Mouse (Mus musculus) bone marrow, adult 2 months (tissue): Measurements from ENCODE around the gene Pkd1.

Experiments used
- CTCF ChIP-seq: fragments of 200-500 bp; IDR thresholded peaks from 2 replicates; pipeline ENCODE4 v1.5.1; 2011; ENCODE audit warnings: low read length, control low read depth; ENCODE audit not compliant: control insufficient read depth, insufficient read depth
- POLR2A ChIP-seq: fragments of 200-500 bp; IDR thresholded peaks from 2 replicates; pipeline ENCODE4 v1.6.1; 2011; ENCODE audit warnings: low read depth, mild to moderate bottlenecking, control low read depth, low read length, borderline replicate concordance; ENCODE audit not compliant: control insufficient read depth

DNA sequence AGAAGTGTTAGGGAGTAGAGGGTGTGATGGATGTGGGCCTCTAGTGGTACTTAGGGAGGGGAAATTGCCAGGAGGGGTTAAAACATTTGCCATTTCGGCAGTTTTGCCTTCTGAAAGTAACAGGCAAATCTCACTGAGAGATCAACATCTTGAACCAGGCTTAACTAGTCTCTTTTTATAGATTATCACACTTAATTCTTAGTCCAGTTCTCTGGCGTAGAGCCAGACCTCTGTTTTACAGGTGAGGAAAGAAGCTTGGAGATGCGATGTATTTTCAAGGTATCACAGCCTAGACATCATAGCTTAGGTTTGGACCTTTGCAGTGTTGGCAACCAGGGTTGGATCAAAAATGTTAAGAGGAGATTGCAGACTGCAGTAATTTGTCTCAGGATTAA, 1.4 kb downstream of the Pkd1 start:
- TF ChIP-seq POLR2A (no peak), CTCF (no peak)
